Mouse (Mus musculus): ENCODE results near the gene Fry. TPM values are rescaled to one million over a fixed set of nuclear protein-coding genes. Genes with fewer than 3 reads are reported as not detected.

Fry gene
- 14.1 and 15.2 TPM in 2 replicates for polyA plus RNA-seq (2014; fragmentation: Nextera tagmentation; extraction: Ambion mirVana)

- ATAC-seq (ENCODE audit: insufficient number of reproducible peaks, insufficient read depth, low FRiP score, low read depth), result peak; percentile 97
Measured at GRCm38 (mm10) chr5:150118455-150119241, at the start of gene Fry. Fry (plus strand) TSS chr5:150118645.

GRCm38 (mm10) chr5:150070086-150070485, 48.4 kb upstream of the Fry start:
- no peak overlapping the region for H3K4me3 ChIP-seq (ENCODE audit: low read depth, low read length)
- H3K27ac ChIP-seq (ENCODE audit: low read length), result no peak overlapping the region
- H3K9me3 ChIP-seq (ENCODE audit: control insufficient read depth, low read depth, low read length), result no peaks in the 10 kb centered on the region
- H3K4me1 ChIP-seq (ENCODE audit: control insufficient read depth, insufficient read depth, low read length), result no peaks in the 10 kb centered on the region
- H3K36me3 ChIP-seq (ENCODE audit: control insufficient read depth, insufficient read depth, low read length), result no peaks in the 10 kb centered on the region
- H3K9ac ChIP-seq (replicated peaks; ENCODE audit: low read depth, low read length), result no peak overlapping the region
- H3K4me2 ChIP-seq (replicated peaks; ENCODE audit: low read depth, low read length), result no peak overlapping the region
- whole genome bisulfite sequencing, result 16% methylated on average over 10 of the region's 10 CpGs
- ATAC-seq (ENCODE audit: insufficient number of reproducible peaks, insufficient read depth, low FRiP score, low read depth), result no peak
- no peaks in the 10 kb centered on the region for H3K27me3 ChIP-seq (ENCODE audit: control insufficient read depth, insufficient read depth, low read length)

More at GRCm38 (mm10) chr5:150118455-150119241, at the start of gene Fry:
- H3K9me3 ChIP-seq (ENCODE audit: control insufficient read depth, low read depth, low read length), result no peaks in the 10 kb centered on the region
- H3K9ac ChIP-seq (replicated peaks; ENCODE audit: low read depth, low read length), result no peak within 1 kb of the TSS
- H3K4me2 ChIP-seq (replicated peaks; ENCODE audit: low read depth, low read length), result peak within 1 kb of the TSS; percentile 65
- no peaks in the 10 kb centered on the region for H3K36me3 ChIP-seq (ENCODE audit: control insufficient read depth, insufficient read depth, low read length)
- H3K4me3 ChIP-seq (ENCODE audit: low read depth, low read length), result peak within 1 kb of the TSS; percentile 54
- WGBS, result under 1% methylated on average over 65 of the region's 68 CpGs
- no peak within 1 kb of the TSS for H3K27ac ChIP-seq (ENCODE audit: low read length)
- H3K27me3 ChIP-seq (ENCODE audit: control insufficient read depth, insufficient read depth, low read length), result no peaks in the 10 kb centered on the region
- 0 out of 2 replicates have a peak, but pooled peaks cover 5% of the 10 kb centered on the region for H3K4me1 ChIP-seq (ENCODE audit: control insufficient read depth, insufficient read depth, low read length)

- no peaks in the 10 kb centered on the region for H3K9me3 ChIP-seq (ENCODE audit: control insufficient read depth, low read depth, low read length)
- H3K27me3 ChIP-seq (ENCODE audit: control insufficient read depth, insufficient read depth, low read length), result no peaks in the 10 kb centered on the region
- H3K4me2 ChIP-seq (replicated peaks; ENCODE audit: low read depth, low read length), result no peak overlapping the region
- H3K36me3 ChIP-seq (ENCODE audit: control insufficient read depth, insufficient read depth, low read length), result no peaks in the 10 kb centered on the region
- no peak for ATAC-seq (ENCODE audit: insufficient number of reproducible peaks, insufficient read depth, low FRiP score, low read depth)
- no peak overlapping the region for H3K4me3 ChIP-seq (ENCODE audit: low read depth, low read length)
- H3K27ac ChIP-seq (ENCODE audit: low read length), result no peak overlapping the region
- H3K4me1 ChIP-seq (ENCODE audit: control insufficient read depth, insufficient read depth, low read length), result no peaks in the 10 kb centered on the region
- no peak overlapping the region for H3K9ac ChIP-seq (replicated peaks; ENCODE audit: low read depth, low read length)
Measured at GRCm38 (mm10) chr5:150071738-150072137, 46.7 kb upstream of the Fry start.

GRCm38 (mm10) chr5:150079866-150080797, 38.3 kb upstream of the Fry start:
- ATAC-seq (ENCODE audit: insufficient number of reproducible peaks, insufficient read depth, low FRiP score, low read depth), result peak; percentile 84
- 27% methylated on average over 12 of the region's 12 CpGs for WGBS
- no peaks in the 10 kb centered on the region for H3K9me3 ChIP-seq (ENCODE audit: control insufficient read depth, low read depth, low read length)
- no peak overlapping the region for H3K9ac ChIP-seq (replicated peaks; ENCODE audit: low read depth, low read length)
- no peak overlapping the region for H3K27ac ChIP-seq (ENCODE audit: low read length)
- H3K4me1 ChIP-seq (ENCODE audit: control insufficient read depth, insufficient read depth, low read length), result peaks cover 6% of the 10 kb centered on the region; the same call in 1 of the 2 replicates
- H3K4me3 ChIP-seq (ENCODE audit: low read depth, low read length), result no peak overlapping the region
- no peaks in the 10 kb centered on the region for H3K27me3 ChIP-seq (ENCODE audit: control insufficient read depth, insufficient read depth, low read length)
- H3K36me3 ChIP-seq (ENCODE audit: control insufficient read depth, insufficient read depth, low read length), result no peaks in the 10 kb centered on the region
- H3K4me2 ChIP-seq (replicated peaks; ENCODE audit: low read depth, low read length), result 0 out of 2 replicates have a peak overlapping the region, but pooled peaks have one; percentile 18

GRCm38 (mm10) chr5:150082696-150083095, 35.7 kb upstream of the Fry start:
- Histone ChIP-seq H3K4me1 (ENCODE audit: control insufficient read depth, insufficient read depth, low read length) (peaks cover 6% of the 10 kb centered on the region; the same call in 1 of the 2 replicates), H3K36me3 (ENCODE audit: control insufficient read depth, insufficient read depth, low read length) (no peaks in the 10 kb centered on the region), H3K9ac (replicated peaks; ENCODE audit: low read depth, low read length) (no peak overlapping the region), H3K4me3 (ENCODE audit: low read depth, low read length) (no peak overlapping the region), H3K4me2 (replicated peaks; ENCODE audit: low read depth, low read length) (no peak overlapping the region), H3K9me3 (ENCODE audit: control insufficient read depth, low read depth, low read length) (0 out of 2 replicates have a peak, but pooled peaks cover 6% of the 10 kb centered on the region), H3K27me3 (ENCODE audit: control insufficient read depth, insufficient read depth, low read length) (no peaks in the 10 kb centered on the region), H3K27ac (ENCODE audit: low read length) (no peak overlapping the region)
- ATAC-seq (ENCODE audit: insufficient number of reproducible peaks, insufficient read depth, low FRiP score, low read depth), result no peak
- WGBS, result 75% methylated on average over 14 of the region's 14 CpGs

- no peak overlapping the region for H3K4me3 ChIP-seq (ENCODE audit: low read depth, low read length)
- no peak overlapping the region for H3K9ac ChIP-seq (replicated peaks; ENCODE audit: low read depth, low read length)
- H3K4me2 ChIP-seq (replicated peaks; ENCODE audit: low read depth, low read length), result no peak overlapping the region
- H3K36me3 ChIP-seq (ENCODE audit: control insufficient read depth, insufficient read depth, low read length), result no peaks in the 10 kb centered on the region
- H3K27me3 ChIP-seq (ENCODE audit: control insufficient read depth, insufficient read depth, low read length), result no peaks in the 10 kb centered on the region
- peak; percentile 85 for ATAC-seq (ENCODE audit: insufficient number of reproducible peaks, insufficient read depth, low FRiP score, low read depth)
- no peak overlapping the region for H3K27ac ChIP-seq (ENCODE audit: low read length)
- WGBS, result 53% methylated on average over 5 of the region's 5 CpGs
- 0 out of 2 replicates have a peak, but pooled peaks cover 6% of the 10 kb centered on the region for H3K9me3 ChIP-seq (ENCODE audit: control insufficient read depth, low read depth, low read length)
- peaks cover 6% of the 10 kb centered on the region; the same call in 1 of the 2 replicates for H3K4me1 ChIP-seq (ENCODE audit: control insufficient read depth, insufficient read depth, low read length)
Measured at GRCm38 (mm10) chr5:150083190-150083589, 35.3 kb upstream of the Fry start.

GRCm38 (mm10) chr5:150097620-150098019, 20.8 kb upstream of the Fry start:
- H3K4me1 ChIP-seq (ENCODE audit: control insufficient read depth, insufficient read depth, low read length), result no peaks in the 10 kb centered on the region
- ATAC-seq (ENCODE audit: insufficient number of reproducible peaks, insufficient read depth, low FRiP score, low read depth), result peak; percentile 42; the same call in 1 of the 2 replicates
- WGBS, result 6% methylated on average over 6 of the region's 6 CpGs
- no peak overlapping the region for H3K4me3 ChIP-seq (ENCODE audit: low read depth, low read length)
- no peaks in the 10 kb centered on the region for H3K36me3 ChIP-seq (ENCODE audit: control insufficient read depth, insufficient read depth, low read length)
- no peaks in the 10 kb centered on the region for H3K27me3 ChIP-seq (ENCODE audit: control insufficient read depth, insufficient read depth, low read length)
- H3K4me2 ChIP-seq (replicated peaks; ENCODE audit: low read depth, low read length), result no peak overlapping the region
- no peak overlapping the region for H3K9ac ChIP-seq (replicated peaks; ENCODE audit: low read depth, low read length)
- no peaks in the 10 kb centered on the region for H3K9me3 ChIP-seq (ENCODE audit: control insufficient read depth, low read depth, low read length)
- H3K27ac ChIP-seq (ENCODE audit: low read length), result no peak overlapping the region

- Histone ChIP-seq H3K4me3 (ENCODE audit: low read depth, low read length) (no peak overlapping the region), H3K36me3 (ENCODE audit: control insufficient read depth, insufficient read depth, low read length) (no peaks in the 10 kb centered on the region), H3K4me2 (replicated peaks; ENCODE audit: low read depth, low read length) (no peak overlapping the region), H3K9me3 (ENCODE audit: control insufficient read depth, low read depth, low read length) (no peaks in the 10 kb centered on the region), H3K9ac (replicated peaks; ENCODE audit: low read depth, low read length) (no peak overlapping the region), H3K27ac (ENCODE audit: low read length) (no peak overlapping the region), H3K27me3 (ENCODE audit: control insufficient read depth, insufficient read depth, low read length) (no peaks in the 10 kb centered on the region), H3K4me1 (ENCODE audit: control insufficient read depth, insufficient read depth, low read length) (no peaks in the 10 kb centered on the region)
- ATAC-seq (ENCODE audit: insufficient number of reproducible peaks, insufficient read depth, low FRiP score, low read depth), result no peak
- 94% methylated on average over 12 of the region's 12 CpGs for WGBS
Measured at GRCm38 (mm10) chr5:150098754-150099153, 19.7 kb upstream of the Fry start.

Measured in stomach, embryonic 14.5 days (tissue).